ENCODE assay signal across 16 mouse cellular contexts in the genomic region with DNA sequence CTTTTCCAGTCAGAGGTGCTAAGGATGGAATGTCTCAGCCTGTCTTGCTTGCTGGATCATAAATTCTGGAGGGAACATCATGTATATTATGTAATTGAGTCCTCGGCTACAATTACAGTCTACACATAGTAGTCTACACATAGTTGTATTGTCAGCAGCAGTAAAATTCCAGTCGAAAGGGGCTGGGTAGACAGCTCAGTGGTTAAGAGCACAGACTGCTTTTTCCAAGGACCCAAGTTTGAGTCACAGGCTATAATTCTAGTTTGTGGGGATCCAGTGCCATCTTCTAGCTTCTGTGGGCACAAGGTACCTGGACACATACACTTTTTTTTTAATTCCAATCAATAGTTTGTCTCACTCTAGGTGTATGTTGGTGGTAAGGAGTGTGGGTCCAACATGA.
"Had no signal": no experiment of that assay in that cellular context is flagged by ENCODE, and none has a peak within 500 bp of the region (broad histone marks: within the 10 kb centered on the region; RNA-seq: fewer than 3 reads in every experiment).

No protein-coding gene starts in this region.

- DNase-seq: heart, postnatal 10 days; heart, postnatal 14 days; heart, postnatal 36 days; heart, postnatal 4 days; kidney, adult 11 months; kidney, adult 18-20 months; kidney, adult 2 months; kidney, adult 8-10 months; kidney, adult 9 months; kidney, postnatal 10 days; kidney, postnatal 14 days; kidney, postnatal 25 days; kidney, postnatal 36 days; kidney, postnatal 4 days; layer of hippocampus, adult 9-11 months; layer of hippocampus, postnatal 36 days had no signal
